Mouse (Mus musculus) spleen, adult 2 months (tissue): Measurements from ENCODE around the gene Npas3. TPM values are rescaled to one million over a fixed set of nuclear protein-coding genes. Genes with fewer than 3 reads are reported as not detected.

ENCODE experiments used
- DNase-seq, 2 experiments: peaks; one replicate each; pipeline versions ENCODE4 v3.0.0 to v3.0.0-alpha.2; 2012 to 2021; ENCODE audit warnings: low spot score in 2 of 2, low read depth in 1 of 2
- H3K27ac ChIP-seq: fragments of 200-500 bp; 2 replicates; pipeline ENCODE4 v1.5.1; 2012; ENCODE audit warnings: low read length, inconsistent platforms; ENCODE audit not compliant: insufficient read depth
- H3K27me3 ChIP-seq: fragments of 200-500 bp; 2 replicates; pipeline ENCODE4 v1.6.1; 2012; ENCODE audit warnings: mild to moderate bottlenecking, moderate library complexity, low read length, inconsistent platforms; ENCODE audit not compliant: control insufficient read depth, insufficient read depth
- H3K36me3 ChIP-seq: fragments of 200-500 bp; 2 replicates; pipeline ENCODE4 v1.6.1; 2012; ENCODE audit warnings: mild to moderate bottlenecking, low read length, inconsistent platforms; ENCODE audit not compliant: control insufficient read depth, insufficient read depth
- H3K4me1 ChIP-seq: fragments of 200-500 bp; 2 replicates; pipeline ENCODE4 v1.6.1; 2011; ENCODE audit warnings: inconsistent platforms; ENCODE audit not compliant: control insufficient read depth, insufficient read depth, insufficient read length
- H3K4me3 ChIP-seq: fragments of 200-500 bp; 2 replicates; pipeline ENCODE4 v1.5.1; 2011; ENCODE audit warnings: mild to moderate bottlenecking, inconsistent platforms; ENCODE audit not compliant: insufficient read depth, insufficient read length; ENCODE audit errors: extremely low read depth
- CTCF ChIP-seq: fragments of 200-500 bp; IDR thresholded peaks from 2 replicates; pipeline ENCODE4 v1.5.1; 2011; ENCODE audit warnings: mild to moderate bottlenecking, inconsistent platforms; ENCODE audit not compliant: insufficient read depth, insufficient read length, insufficient replicate concordance; ENCODE audit errors: extremely low read depth
- POLR2A ChIP-seq: fragments of 200-500 bp; IDR thresholded peaks from 2 replicates; pipeline ENCODE4 v1.6.1; 2011; ENCODE audit warnings: low read depth, low read length, inconsistent platforms
- WGBS: fragments of 180-500 bp; shearing (Covaris S2); methylation state at CpG from one replicate; pipeline ENCODE4 v1.1.7; 2018; 5-methylcytosine and 5-hydroxymethylcytosine counted together
- polyA plus RNA-seq: library from polyadenylated mRNA; depleted of rRNA; stranded (reverse); fragments of >200 nt; gene quantifications from 2 replicates; pipeline ENCODE4 v1.2.3, GENCODE M21; 2012

The Npas3 gene
- polyA plus RNA-seq, 1 experiment: 0.26 TPM

DNA sequence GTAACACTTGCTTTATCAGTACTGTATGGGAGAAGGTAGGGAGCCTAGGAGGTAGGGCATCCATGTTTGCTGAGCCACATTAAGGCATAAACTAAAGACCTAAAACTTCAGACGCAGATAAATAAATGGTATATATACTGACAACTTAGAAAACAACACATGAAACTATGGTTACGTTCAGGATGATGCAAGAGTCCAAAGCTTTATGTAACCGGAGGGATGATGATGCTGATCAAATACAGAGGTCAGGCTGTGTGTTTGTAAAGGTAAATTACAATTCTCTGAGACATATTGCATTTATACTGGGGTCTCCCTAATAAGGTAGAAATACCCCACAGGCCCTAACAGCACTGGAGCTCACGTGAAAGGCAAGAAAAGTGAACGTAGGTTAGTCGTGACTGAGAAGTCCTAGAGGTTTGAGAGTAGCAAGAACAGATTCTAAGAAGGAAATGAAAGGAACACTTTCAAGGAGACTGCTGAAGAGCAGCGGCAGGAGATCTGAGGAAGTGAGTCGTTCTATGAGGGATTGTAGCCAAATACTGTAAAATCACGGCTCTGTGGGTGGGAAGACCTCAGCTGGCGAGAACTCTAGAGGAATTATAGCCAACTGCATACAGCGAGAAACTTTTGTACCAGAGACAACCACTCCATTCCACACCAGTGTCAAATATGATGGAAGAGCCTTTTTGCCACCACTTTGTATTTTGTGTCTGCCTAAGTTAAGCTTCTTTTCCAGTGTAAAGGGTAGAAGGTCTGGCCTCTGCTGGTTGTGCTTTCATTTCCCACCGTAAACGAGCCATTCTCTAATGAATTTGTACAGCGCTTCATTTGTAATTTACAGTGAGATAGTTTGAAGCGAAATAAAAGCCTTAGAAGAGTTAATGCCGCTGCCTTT, 49.7 kb downstream of the Npas3 start:
- no peak for DNase-seq
- no peaks in the 10 kb centered on the region for H3K4me1 ChIP-seq
- no peak overlapping the region for H3K4me3 ChIP-seq
- TF ChIP-seq POLR2A: no peak
- TF ChIP-seq CTCF: no peak
- 66% methylated on average over 16 of the region's 16 CpGs for WGBS
- no peak overlapping the region for H3K27ac ChIP-seq
- H3K36me3 ChIP-seq: no peaks in the 10 kb centered on the region
- no peaks in the 10 kb centered on the region for H3K27me3 ChIP-seq

DNA sequence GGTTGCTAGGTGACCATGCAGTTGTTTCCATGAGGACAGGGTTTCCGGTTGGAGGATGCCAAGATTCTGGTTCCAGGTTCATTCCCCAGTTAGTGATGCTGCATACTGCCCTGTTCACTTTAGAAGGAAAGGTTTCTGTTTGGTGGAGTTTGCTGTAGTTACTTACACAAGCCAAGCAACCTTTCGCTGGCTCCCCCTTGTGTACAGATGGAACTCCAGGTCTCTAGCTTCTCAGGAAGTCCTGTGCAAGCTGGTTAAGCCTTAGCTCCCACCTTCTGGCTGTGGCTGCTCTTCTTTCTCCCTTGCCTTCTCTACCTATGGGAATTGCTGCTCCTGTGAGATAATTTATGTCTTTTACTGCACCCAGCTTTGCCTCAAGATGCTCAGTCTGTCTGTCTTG, 52.5 kb downstream of the Npas3 start:
- no peak overlapping the region for H3K27ac ChIP-seq
- H3K4me1 ChIP-seq: no peaks in the 10 kb centered on the region
- WGBS: 60% methylated on average over 2 of the region's 2 CpGs

GRCm38 (mm10) chr12:53302129-53302528, 53.7 kb downstream of the Npas3 start:
- Histone ChIP-seq H3K27ac (no peak overlapping the region), H3K4me1 (no peaks in the 10 kb centered on the region), H3K4me3 (no peak overlapping the region), H3K36me3 (no peaks in the 10 kb centered on the region), H3K27me3 (no peaks in the 10 kb centered on the region)
- TF ChIP-seq CTCF (no peak), POLR2A (no peak)
- WGBS: 70% methylated on average over 3 of the region's 3 CpGs
- DNase-seq: no peak

More for the DNA sequence above, 52.5 kb downstream of the Npas3 start:
- no peaks in the 10 kb centered on the region for H3K27me3 ChIP-seq
- no peaks in the 10 kb centered on the region for H3K36me3 ChIP-seq
- DNase-seq: no peak
- TF ChIP-seq CTCF (no peak), POLR2A (no peak)
- H3K4me3 ChIP-seq: no peak overlapping the region

DNA sequence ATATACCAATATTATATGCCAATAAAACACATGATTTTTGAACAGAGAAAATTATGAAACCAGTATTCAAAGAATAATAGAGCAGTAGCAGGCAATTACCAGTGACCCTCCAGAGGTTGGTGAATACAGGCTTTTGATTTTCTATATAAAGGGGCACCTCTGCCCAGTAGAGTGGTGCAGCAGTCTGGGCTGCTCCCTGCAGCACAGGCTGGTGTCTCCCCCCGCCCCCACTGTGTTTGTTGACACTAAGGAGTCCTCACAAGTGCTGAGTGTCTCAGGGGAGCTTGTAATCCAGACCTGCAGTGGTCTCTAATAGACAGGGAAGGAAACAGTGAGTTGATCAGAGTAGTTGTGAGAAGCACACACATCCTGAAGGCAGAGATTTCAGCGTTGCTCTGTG, 68.2 kb downstream of the Npas3 start:
- TF ChIP-seq CTCF (no peak), POLR2A (no peak)
- WGBS: 54% methylated on average over 2 of the region's 2 CpGs
- Histone ChIP-seq H3K36me3 (no peaks in the 10 kb centered on the region), H3K4me3 (no peak overlapping the region), H3K27me3 (no peaks in the 10 kb centered on the region), H3K4me1 (no peaks in the 10 kb centered on the region), H3K27ac (no peak overlapping the region)
- DNase-seq: no peak

- Histone ChIP-seq H3K27me3 (no peaks in the 10 kb centered on the region), H3K36me3 (no peaks in the 10 kb centered on the region), H3K4me1 (no peaks in the 10 kb centered on the region), H3K27ac (no peak overlapping the region), H3K4me3 (no peak overlapping the region)
- 83% methylated on average over 3 of the region's 3 CpGs for WGBS
- no peak for DNase-seq
- TF ChIP-seq POLR2A: no peak
- no peak for TF ChIP-seq CTCF
These were observed 69.3 kb downstream of the Npas3 start for GRCm38 (mm10) chr12:53317801-53318200.

DNA sequence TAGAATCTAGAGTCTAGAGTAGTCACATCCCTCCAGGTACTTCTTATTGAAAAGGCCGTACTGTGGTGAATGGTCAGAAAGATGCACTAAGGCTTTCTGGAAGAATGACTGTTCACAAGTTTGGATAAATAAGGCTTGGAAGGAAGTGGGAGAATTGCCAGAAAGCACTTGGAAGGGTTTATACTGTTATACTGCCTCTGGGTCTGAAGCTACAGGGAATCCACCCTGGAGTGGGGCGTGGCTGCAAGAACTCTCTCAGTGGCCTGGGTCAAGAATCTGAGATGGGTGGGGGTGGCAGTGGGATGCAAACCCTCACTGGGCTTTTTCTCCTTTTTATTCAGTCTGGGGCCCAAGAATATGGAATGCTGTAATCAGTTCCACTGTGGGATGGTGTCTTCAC, 72.0 kb downstream of the Npas3 start:
- DNase-seq: no peak
- WGBS: 89% methylated on average over 2 of the region's 2 CpGs
- H3K4me1 ChIP-seq: no peaks in the 10 kb centered on the region
- no peaks in the 10 kb centered on the region for H3K36me3 ChIP-seq
- no peak for TF ChIP-seq CTCF
- no peak for TF ChIP-seq POLR2A
- no peaks in the 10 kb centered on the region for H3K27me3 ChIP-seq
- no peak overlapping the region for H3K4me3 ChIP-seq
- no peak overlapping the region for H3K27ac ChIP-seq

DNA sequence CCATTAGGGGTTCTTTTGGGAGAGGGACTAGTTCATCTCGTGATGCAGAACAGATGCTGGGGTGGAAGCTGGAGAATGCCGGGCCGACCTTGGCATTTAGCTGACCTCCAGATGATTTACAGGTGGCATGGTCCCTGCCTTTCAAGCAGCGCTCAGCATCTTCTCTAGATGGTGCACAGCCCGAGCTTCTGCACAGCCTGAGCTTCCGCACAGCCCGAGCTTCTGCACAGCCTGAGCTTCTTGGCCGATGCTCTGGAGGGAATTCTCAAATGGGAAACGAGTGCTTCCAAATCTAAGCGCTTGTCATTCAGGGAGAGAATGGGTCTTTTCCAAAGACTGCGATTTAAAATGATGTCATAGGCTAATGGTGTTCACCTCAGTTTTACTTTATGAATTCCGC, 72.5 kb downstream of the Npas3 start:
- H3K4me3 ChIP-seq: no peak overlapping the region
- no peaks in the 10 kb centered on the region for H3K27me3 ChIP-seq
- no peaks in the 10 kb centered on the region for H3K4me1 ChIP-seq
- WGBS: 81% methylated on average over 12 of the region's 12 CpGs
- H3K36me3 ChIP-seq: no peaks in the 10 kb centered on the region
- H3K27ac ChIP-seq: no peak overlapping the region
- TF ChIP-seq CTCF (no peak), POLR2A (no peak)
- no peak for DNase-seq
